Mouse (Mus musculus) spleen, adult 2 months (tissue): ENCODE measurements at regions not wholly inside any gene's neighbourhood (a gene's known extent, or its start where the extent isn't known, plus 50 kb on each side); places are given as distances from the start of the nearest gene placed in this dataset.

Experiments used
- CTCF ChIP-seq: fragments of 200-500 bp; IDR thresholded peaks from 2 replicates; pipeline ENCODE4 v1.5.1; 2011; ENCODE audit warnings: mild to moderate bottlenecking, inconsistent platforms; ENCODE audit not compliant: insufficient read depth, insufficient read length, insufficient replicate concordance; ENCODE audit errors: extremely low read depth
- POLR2A ChIP-seq: fragments of 200-500 bp; IDR thresholded peaks from 2 replicates; pipeline ENCODE4 v1.6.1; 2011; ENCODE audit warnings: low read depth, low read length, inconsistent platforms

- TF ChIP-seq CTCF: no peak
- TF ChIP-seq POLR2A: no peak
These were observed 262.4 kb downstream of the Gm49356 start for GRCm38 (mm10) chr15:59151506-59151905.
